Mouse (Mus musculus): Measurements from ENCODE around the gene Sfxn2. TPM values are rescaled to one million over a fixed set of nuclear protein-coding genes. Genes with fewer than 3 reads are reported as not detected.
"Not testable (repeated sequence)": the region's sequence is repeated elsewhere in the genome, so short reads cannot be mapped to it uniquely, and the experiment has no call there.

The Sfxn2 gene
- total RNA-seq, 2 experiments from 2014 or later: 7.4 to 8.3 TPM

GRCm38 (mm10) chr19:46558009-46558408, 15.2 kb upstream of the Sfxn2 start:
- Histone ChIP-seq H3K4me3 (no peak overlapping the region), H3K27ac (no peak overlapping the region)
- no peak for DNase-seq (ENCODE audit: low spot score in 2 of 2)
- no peak for TF ChIP-seq CTCF (conservative IDR thresholded peaks at IDR 0.05)

GRCm38 (mm10) chr19:46558631-46559030, 14.5 kb upstream of the Sfxn2 start:
- H3K4me3 ChIP-seq: no peak overlapping the region
- DNase-seq (ENCODE audit: low spot score in 2 of 2): no peak
- TF ChIP-seq CTCF (conservative IDR thresholded peaks at IDR 0.05): no peak

GRCm38 (mm10) chr19:46562132-46562531, 11.0 kb upstream of the Sfxn2 start:
- TF ChIP-seq CTCF (conservative IDR thresholded peaks at IDR 0.05): peak; percentile 86
- Histone ChIP-seq H3K4me3 (no peak overlapping the region), H3K27ac (peak overlapping the region; percentile 40)
- peak; percentile 51 to 54 for DNase-seq (ENCODE audit: low spot score in 2 of 2)

More at GRCm38 (mm10) chr19:46558631-46559030, 14.5 kb upstream of the Sfxn2 start:
- H3K27ac ChIP-seq: no peak overlapping the region

GRCm38 (mm10) chr19:46562581-46563515, 10.3 kb upstream of the Sfxn2 start:
- DNase-seq (ENCODE audit: low spot score in 2 of 2): no peak
- Histone ChIP-seq H3K4me3 (no peak overlapping the region), H3K27ac (peak overlapping the region; percentile 40)
- no peak for TF ChIP-seq CTCF (conservative IDR thresholded peaks at IDR 0.05)

- DNase-seq (ENCODE audit: low spot score in 2 of 2): no peak
- no peak for TF ChIP-seq CTCF (conservative IDR thresholded peaks at IDR 0.05)
- Histone ChIP-seq H3K27ac (no peak overlapping the region; the same call in 1 of the 2 replicates), H3K4me3 (no peak overlapping the region)
Measured at GRCm38 (mm10) chr19:46563603-46564002, 9.6 kb upstream of the Sfxn2 start.

- Histone ChIP-seq H3K4me3 (no peak overlapping the region), H3K27ac (no peak overlapping the region; the same call in 1 of the 2 replicates)
- DNase-seq (ENCODE audit: low spot score in 2 of 2): no peak
- TF ChIP-seq CTCF (conservative IDR thresholded peaks at IDR 0.05): no peak
Measured at GRCm38 (mm10) chr19:46564043-46564462, 9.1 kb upstream of the Sfxn2 start.

DNA sequence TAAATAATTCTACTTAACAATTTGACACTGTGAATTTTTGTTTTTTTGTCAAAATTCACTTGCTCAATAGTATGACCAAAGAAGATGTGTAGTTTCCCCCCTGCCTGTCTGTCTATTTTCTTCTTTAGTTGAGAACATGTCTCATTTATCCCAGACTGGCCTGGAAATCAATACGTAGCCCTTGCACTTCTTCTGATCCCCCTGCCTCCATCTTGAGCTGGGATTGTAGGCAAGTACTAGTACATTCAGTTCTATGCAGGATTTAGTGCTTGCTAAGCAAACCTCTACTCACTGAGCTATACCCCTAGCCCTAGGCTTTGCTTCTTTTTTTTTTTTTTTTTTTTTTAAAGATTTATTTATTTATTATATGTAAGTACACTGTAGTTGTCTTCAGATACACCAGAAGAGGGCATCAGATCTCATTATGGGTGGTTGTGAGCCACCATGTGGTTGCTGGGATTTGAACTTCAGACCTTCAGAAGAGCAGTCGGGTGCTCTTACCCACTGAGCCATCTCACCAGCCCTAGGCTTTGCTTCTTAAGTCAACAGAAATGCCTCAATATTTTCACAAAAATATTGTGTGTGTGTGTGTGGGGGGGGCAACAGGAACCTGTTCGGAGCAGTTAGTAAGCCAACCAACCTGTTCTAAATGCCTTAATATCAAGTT, 1.8 kb upstream of the Sfxn2 start:
- not testable (repeated sequence) for DNase-seq (ENCODE audit: low spot score in 2 of 2); H3K27ac ChIP-seq
- TF ChIP-seq CTCF (conservative IDR thresholded peaks at IDR 0.05): peak; percentile 43
- peak overlapping the region; percentile 92 for H3K4me3 ChIP-seq

DNA sequence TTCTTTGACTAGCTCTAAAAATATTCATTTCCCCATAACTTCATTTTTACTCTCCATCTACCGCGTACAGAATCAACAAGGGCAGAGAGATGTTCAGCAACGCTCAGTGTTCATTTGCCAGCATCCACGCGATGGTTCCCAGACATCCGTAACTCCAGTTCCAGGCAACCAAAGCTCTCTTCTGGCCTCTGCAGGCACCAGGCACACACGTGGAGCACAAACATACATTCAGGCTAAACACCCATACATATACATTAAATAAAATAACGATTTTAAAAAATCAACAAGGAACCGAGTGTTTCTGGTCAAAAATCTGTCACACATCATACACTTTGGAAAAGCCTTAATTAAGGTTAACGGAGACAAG, 1.3 kb upstream of the Sfxn2 start:
- peak in 1 of 2 experiments; percentile 35 for DNase-seq (ENCODE audit: low spot score in 2 of 2)
- H3K4me3 ChIP-seq: peak overlapping the region; percentile 92
- peak overlapping the region; percentile 97; the same call in 1 of the 2 replicates for H3K27ac ChIP-seq
- TF ChIP-seq CTCF (conservative IDR thresholded peaks at IDR 0.05): no peak

DNA sequence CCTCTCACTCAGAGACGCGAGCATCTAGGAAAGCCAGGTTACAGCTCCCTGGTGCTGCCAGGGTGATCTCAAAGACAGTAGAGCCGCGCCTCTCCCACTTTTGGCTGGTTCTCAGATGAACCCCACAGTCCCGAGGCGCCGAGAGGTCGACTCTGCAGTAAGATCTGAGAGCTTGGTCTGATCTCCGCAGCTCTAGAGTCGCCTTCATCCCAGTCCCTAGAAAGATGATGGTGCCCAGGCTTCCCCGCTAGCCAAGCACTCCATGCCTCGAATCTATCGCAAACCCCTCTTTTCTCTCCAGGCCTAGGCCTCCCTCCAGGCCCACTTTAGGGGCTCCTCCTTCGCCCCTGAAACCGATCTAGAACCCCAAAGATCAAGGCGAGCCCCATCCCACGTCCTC, 617 bp upstream of the Sfxn2 start:
- Histone ChIP-seq H3K27ac (peak overlapping the region; percentile 97), H3K4me3 (peak overlapping the region; percentile 92)
- no peak for DNase-seq (ENCODE audit: low spot score in 2 of 2)
- no peak for TF ChIP-seq CTCF (conservative IDR thresholded peaks at IDR 0.05)

DNA sequence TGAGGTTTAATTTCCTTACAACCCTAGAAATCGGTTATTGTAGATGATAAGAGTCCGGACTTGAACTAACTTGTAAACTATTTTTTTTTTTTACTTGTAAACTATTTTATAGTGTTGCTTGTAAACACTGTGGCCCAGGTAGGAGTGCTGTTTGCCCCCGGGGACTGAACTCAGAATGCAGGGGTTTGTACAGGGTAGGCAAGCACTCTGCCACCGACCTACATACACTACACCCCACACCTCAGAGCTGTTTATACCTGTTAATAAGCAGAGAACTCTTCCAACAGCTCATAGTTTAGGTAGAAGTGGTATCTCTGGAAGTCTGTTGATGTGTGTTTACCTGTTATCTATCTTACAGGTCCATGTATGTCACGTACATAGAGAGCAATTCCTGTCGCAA, 825 bp downstream of the Sfxn2 start:
- no peak for TF ChIP-seq CTCF (conservative IDR thresholded peaks at IDR 0.05)

DNA sequence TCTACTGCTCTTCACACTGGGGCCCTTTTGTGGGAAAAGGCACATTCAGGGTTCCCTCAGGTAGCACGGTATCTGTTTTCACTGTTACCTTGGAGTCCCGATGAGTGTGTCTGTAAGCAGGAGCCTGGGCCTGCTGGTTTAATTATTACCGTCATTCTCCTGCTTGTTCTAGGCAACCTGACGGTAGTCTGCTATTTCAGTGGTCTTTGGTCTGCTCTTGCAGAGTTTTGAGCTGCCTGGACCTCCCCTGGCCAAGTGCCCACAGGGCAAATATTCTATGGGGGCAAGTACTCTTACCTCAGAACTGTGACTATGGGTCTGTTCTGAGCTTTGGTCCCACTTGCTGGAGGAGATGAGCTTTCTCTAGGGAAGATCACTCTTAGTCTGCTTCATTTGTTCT, 2.0 kb downstream of the Sfxn2 start:
- no peak overlapping the region for H3K4me3 ChIP-seq
- H3K27ac ChIP-seq: no peak overlapping the region
- no peak for DNase-seq (ENCODE audit: low spot score in 2 of 2)
- no peak for TF ChIP-seq CTCF (conservative IDR thresholded peaks at IDR 0.05)

More for the DNA sequence above, 825 bp downstream of the Sfxn2 start:
- Histone ChIP-seq H3K4me3 (peak overlapping the region; percentile 92), H3K27ac (peak overlapping the region; percentile 85; the same call in 1 of the 2 replicates)
- no peak for DNase-seq (ENCODE audit: low spot score in 2 of 2)

DNA sequence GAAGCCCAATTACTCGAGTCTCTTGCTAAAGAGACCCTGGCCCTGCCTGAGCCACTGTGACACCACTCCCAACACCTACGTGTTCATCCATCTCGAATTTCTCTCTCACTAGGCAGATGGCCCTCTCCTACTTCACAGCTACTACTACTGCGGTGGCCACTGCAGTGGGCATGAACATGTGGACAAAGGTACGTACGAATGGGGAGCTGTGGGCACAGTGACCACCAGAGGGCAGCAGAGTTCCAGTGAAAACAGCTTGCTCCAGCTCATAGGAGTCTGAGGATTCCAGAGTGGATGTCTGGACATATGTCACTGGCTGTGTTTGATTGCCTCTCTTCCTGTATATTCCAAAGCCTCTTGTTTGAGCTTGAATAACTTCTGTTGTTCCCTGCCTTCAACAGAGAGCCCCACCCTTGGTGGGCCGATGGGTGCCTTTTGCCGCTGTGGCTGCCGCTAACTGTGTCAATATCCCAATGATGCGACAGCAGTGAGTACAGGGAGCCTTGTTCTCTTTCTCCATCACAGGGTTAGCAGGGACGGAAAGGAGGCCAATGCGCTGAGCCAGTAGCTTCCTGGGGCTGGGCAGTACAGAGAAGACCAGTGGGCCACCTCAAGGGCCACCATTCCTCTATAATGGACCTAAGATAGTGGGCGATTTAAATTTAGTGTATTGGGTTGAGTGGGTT, 14.8 kb downstream of the Sfxn2 start:
- DNase-seq (ENCODE audit: low spot score in 2 of 2): peak; percentile 81 to 90
- Histone ChIP-seq H3K4me3 (no peak overlapping the region), H3K27ac (no peak overlapping the region)
- TF ChIP-seq CTCF (conservative IDR thresholded peaks at IDR 0.05): peak; percentile 100

DNA sequence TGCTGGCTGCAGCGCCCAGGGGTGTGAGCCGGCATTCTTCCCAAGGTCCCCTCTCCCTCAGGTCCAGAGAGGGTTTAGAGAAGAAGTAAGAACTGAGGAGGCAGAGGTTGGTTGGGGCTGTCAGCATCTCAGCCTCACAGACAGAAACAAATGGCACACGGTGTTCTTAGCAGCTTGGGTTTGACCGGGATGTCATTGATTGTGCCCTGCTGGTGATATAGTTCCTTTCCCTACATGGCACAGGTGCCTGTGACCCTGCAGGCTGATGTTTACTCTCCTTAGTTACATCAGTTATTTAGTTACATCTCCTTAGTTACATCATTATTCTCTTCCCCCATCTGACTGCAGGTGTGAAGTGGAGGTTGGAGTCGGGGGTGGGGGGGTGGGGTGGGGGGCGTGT, 18.4 kb downstream of the Sfxn2 start:
- Histone ChIP-seq H3K27ac (no peak overlapping the region), H3K4me3 (no peak overlapping the region)
- no peak for DNase-seq (ENCODE audit: low spot score in 2 of 2)
- TF ChIP-seq CTCF (conservative IDR thresholded peaks at IDR 0.05): no peak

Measured in layer of hippocampus, adult 2 months (tissue).